Mouse (Mus musculus) liver, adult 2 months (tissue): ENCODE data around the gene Dock11. TPM values are rescaled to one million over a fixed set of nuclear protein-coding genes. Genes with fewer than 3 reads are reported as not detected.

Source experiments
- DNase-seq: peaks from one replicate; pipeline ENCODE4 v3.0.0-alpha.2; 2011; ENCODE audit warnings: low read depth, low spot score; ENCODE audit errors: extremely low read depth
- H3K27ac ChIP-seq: fragments of 200-500 bp; replicated peaks from 2 replicates; pipeline ENCODE4 v1.5.1; 2012; ENCODE audit warnings: low read depth, mild to moderate bottlenecking, control low read depth, inconsistent platforms, low read length; ENCODE audit not compliant: insufficient read depth
- H3K27me3 ChIP-seq: fragments of 200-500 bp; 2 replicates; pipeline ENCODE4 v1.6.1; 2012; ENCODE audit warnings: mild to moderate bottlenecking, moderate library complexity, low read length, inconsistent platforms; ENCODE audit not compliant: control insufficient read depth, insufficient read depth
- H3K36me3 ChIP-seq: fragments of 200-500 bp; 2 replicates; pipeline ENCODE4 v1.6.1; 2012; ENCODE audit warnings: low read length, inconsistent platforms; ENCODE audit not compliant: control insufficient read depth, insufficient read depth
- H3K4me1 ChIP-seq: fragments of 200-500 bp; 2 replicates; pipeline ENCODE4 v1.6.1; 2011; ENCODE audit warnings: low read length; ENCODE audit not compliant: control insufficient read depth, insufficient read depth
- H3K4me3 ChIP-seq: fragments of 200-500 bp; 2 replicates; pipeline ENCODE4 v1.5.1; 2011; ENCODE audit warnings: low read depth, mild to moderate bottlenecking, control low read depth, low read length, moderate library complexity; ENCODE audit not compliant: insufficient read depth
- H3K79me2 ChIP-seq: fragments of 200-500 bp; 2 replicates; pipeline ENCODE4 v1.6.1; 2012; ENCODE audit warnings: inconsistent platforms, mild to moderate bottlenecking, low read length, moderate library complexity; ENCODE audit not compliant: control insufficient read depth, insufficient read depth
- H3K9ac ChIP-seq: fragments of 200-500 bp; 2 replicates; pipeline ENCODE4 v1.6.1; 2012; ENCODE audit warnings: low read depth, mild to moderate bottlenecking, control low read depth, inconsistent platforms, low read length
- CTCF ChIP-seq: fragments of 200-500 bp; IDR thresholded peaks from 2 replicates; pipeline ENCODE4 v1.5.1; 2011; ENCODE audit warnings: low read depth, low read length, control low read depth
- POLR2A ChIP-seq: fragments of 200-500 bp; IDR thresholded peaks from 2 replicates; pipeline ENCODE4 v1.6.1; 2011; ENCODE audit warnings: low read length, control low read depth; ENCODE audit not compliant: insufficient read depth; ENCODE audit errors: extremely low read depth
- WGBS: fragments of 180-500 bp; shearing (Covaris S2); methylation state at CpG from one replicate; pipeline ENCODE4 v1.1.7; 2018; 5-methylcytosine and 5-hydroxymethylcytosine counted together
- polyA plus RNA-seq: library from polyadenylated mRNA; depleted of rRNA; stranded (reverse); fragments of >200 nt; gene quantifications from 2 replicates; pipeline ENCODE4 v1.2.3, GENCODE M21; 2012
- total RNA-seq: library from RNA; depleted of rRNA; stranded (reverse); fragments of >200 nt; gene quantifications from 2 replicates; pipeline ENCODE4 v1.2.3, GENCODE M21; 2014

The Dock11 gene
- total and polyA plus RNA-seq, 2 experiments = 0.18 to 1.8 TPM

DNA sequence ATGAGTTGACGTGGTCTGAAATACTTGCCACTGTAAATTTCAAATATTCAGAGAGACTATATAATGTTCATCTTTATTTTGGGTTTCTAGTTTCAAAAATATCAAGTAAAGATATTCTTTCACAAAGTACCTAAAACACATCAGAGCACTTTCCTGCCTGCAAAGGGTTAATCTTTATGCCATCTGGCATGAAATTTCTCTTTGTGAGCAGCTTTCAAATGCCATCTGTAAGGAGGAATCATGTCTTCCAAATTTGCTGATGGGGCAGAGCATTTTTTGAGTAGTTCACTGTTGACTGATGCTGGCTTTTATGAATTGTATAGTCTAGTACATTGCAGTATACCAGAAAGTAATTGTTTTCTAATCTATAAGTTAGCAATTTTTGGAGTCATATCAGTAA lies 80.6 kb downstream of the Dock11 start:
- Histone ChIP-seq H3K36me3 (no peaks in the 10 kb centered on the region), H3K9ac (no peak overlapping the region), H3K79me2 (no peaks in the 10 kb centered on the region), H3K27ac (no peak overlapping the region), H3K4me1 (no peaks in the 10 kb centered on the region), H3K27me3 (no peaks in the 10 kb centered on the region), H3K4me3 (no peak overlapping the region)
- no peak for TF ChIP-seq POLR2A
- DNase-seq = no peak
- 91% methylated on average over 1 of the region's 1 CpGs for WGBS

DNA sequence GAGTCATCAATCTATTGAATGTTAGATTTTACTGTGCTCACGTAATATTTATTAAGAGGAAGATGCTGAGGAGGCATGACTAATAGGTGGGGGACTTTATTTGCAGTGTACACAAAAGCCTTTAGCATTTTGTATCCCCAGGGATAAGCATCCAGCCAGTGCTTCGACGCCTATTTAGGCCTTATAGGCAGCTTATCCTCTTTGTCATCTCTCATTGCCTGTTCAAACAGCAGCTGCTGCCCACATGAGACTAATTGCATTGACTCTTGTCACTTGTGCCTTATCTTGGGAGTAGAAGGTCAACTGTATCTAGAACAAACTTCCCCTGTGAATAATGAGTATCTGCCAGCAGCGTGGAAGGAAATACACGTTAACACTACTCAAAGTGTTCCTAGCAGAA lies 88.0 kb downstream of the Dock11 start:
- H3K27ac ChIP-seq = no peak overlapping the region
- no peaks in the 10 kb centered on the region for H3K27me3 ChIP-seq
- no peak for TF ChIP-seq POLR2A
- TF ChIP-seq CTCF = no peak
- no peaks in the 10 kb centered on the region for H3K4me1 ChIP-seq
- H3K9ac ChIP-seq = no peak overlapping the region
- no peaks in the 10 kb centered on the region for H3K36me3 ChIP-seq
- no peak for DNase-seq
- H3K4me3 ChIP-seq = no peak overlapping the region
- H3K79me2 ChIP-seq = no peaks in the 10 kb centered on the region
- WGBS = 23% methylated on average over 5 of the region's 5 CpGs

DNA sequence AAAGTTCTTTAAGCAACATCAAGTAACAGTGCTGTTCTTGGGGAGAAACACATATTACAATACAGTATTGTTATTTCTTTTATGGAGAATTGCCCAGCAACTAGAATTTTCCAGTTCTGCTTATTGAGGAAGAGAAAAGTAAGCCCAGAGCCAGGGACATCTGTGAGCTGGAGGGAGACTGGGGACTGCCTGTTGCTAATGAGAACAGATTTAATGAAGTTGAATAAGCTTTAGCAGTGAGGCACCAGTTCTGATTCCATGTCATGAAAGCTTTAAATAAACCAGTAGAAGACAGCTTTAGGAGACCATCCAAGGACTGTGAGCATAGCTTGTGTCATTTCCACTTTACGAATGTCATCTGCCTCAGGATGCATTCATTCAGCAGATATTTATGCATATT lies 99.3 kb downstream of the Dock11 start:
- no peaks in the 10 kb centered on the region for H3K4me1 ChIP-seq
- DNase-seq = no peak
- no peak overlapping the region for H3K27ac ChIP-seq
- 95% methylated on average over 1 of the region's 1 CpGs for WGBS
- TF ChIP-seq CTCF (no peak), POLR2A (no peak)
- H3K36me3 ChIP-seq = no peaks in the 10 kb centered on the region
- H3K4me3 ChIP-seq = no peak overlapping the region
- no peaks in the 10 kb centered on the region for H3K79me2 ChIP-seq
- H3K9ac ChIP-seq = no peak overlapping the region
- H3K27me3 ChIP-seq = no peaks in the 10 kb centered on the region

DNA sequence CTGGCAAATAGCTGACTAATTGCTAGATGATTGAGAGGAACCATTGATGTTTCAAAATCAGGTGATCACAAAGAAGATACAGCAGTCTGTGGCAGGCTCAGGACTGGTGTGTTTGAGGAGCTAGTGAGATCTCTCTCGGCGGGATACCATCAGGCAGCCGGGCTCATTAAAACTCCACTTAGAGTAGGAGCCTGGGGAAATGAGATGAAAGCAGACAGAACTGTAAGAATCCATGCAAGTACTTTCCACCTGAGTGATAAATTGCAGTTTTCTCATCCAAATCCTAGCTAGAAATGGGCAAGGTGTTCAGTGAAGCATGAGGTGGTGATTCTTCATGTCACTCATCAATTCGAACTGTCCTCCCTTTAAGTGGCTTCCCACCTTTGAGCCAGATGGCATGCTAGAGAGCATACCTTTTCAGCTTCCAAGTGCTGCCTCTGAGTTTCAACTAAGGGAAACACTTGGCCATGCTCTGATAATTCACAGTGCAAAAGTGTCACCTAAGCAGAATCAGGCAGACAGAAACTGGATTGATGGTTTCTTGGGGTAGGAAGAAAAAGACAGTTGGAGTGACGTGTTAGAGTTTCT lies 102.0 kb downstream of the Dock11 start:
- Histone ChIP-seq H3K4me1 (no peaks in the 10 kb centered on the region), H3K9ac (no peak overlapping the region), H3K36me3 (no peaks in the 10 kb centered on the region), H3K27ac (no peak overlapping the region), H3K79me2 (no peaks in the 10 kb centered on the region), H3K4me3 (no peak overlapping the region), H3K27me3 (no peaks in the 10 kb centered on the region)
- WGBS = 77% methylated on average over 5 of the region's 5 CpGs
- no peak for DNase-seq
- TF ChIP-seq POLR2A (no peak), CTCF (no peak)

DNA sequence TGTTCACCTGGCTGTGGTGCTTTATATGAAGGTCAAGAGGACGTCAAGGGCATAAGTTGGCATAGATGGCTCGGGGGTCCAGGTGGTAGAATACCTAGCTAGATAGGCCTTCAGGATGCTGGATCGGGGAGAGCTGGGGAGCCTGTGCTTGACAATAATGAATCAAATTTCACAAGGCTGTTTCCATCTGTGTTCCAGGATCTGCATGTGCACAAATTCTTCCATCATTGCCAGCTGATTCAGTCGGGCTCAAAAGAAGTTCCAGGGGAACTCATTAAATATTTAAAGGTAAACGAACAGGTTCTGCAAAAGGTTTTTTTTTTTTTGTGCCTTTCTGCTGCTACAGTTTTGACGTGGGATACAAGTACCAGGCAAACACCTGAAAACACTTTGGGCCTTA lies 105.6 kb downstream of the Dock11 start:
- TF ChIP-seq POLR2A = no peak
- TF ChIP-seq CTCF = no peak
- Histone ChIP-seq H3K27me3 (no peaks in the 10 kb centered on the region), H3K4me1 (no peaks in the 10 kb centered on the region), H3K27ac (no peak overlapping the region), H3K79me2 (no peaks in the 10 kb centered on the region), H3K4me3 (no peak overlapping the region), H3K36me3 (no peaks in the 10 kb centered on the region), H3K9ac (no peak overlapping the region)
- DNase-seq = no peak
- 72% methylated on average over 6 of the region's 6 CpGs for WGBS

DNA sequence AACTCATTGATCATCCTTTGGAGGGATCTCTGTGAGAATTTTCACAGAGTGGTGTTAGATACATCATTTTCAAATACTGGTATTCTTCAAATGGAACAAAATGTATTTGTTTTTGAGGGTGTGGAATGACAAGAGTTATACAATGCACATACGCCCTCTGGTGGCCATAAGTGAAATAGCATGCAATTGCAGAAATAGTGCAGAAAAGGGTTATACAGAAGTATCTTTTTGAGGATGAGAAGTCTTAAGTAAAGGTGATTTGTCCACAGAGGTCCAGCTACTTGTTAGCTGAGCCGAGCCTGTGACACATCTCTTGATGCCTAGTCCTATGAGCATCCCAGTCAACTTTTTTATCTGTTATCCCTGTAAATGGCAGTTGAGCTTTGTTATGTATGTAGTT lies 108.4 kb downstream of the Dock11 start:
- H3K4me1 ChIP-seq = no peaks in the 10 kb centered on the region
- H3K79me2 ChIP-seq = no peaks in the 10 kb centered on the region
- H3K27me3 ChIP-seq = no peaks in the 10 kb centered on the region
- H3K36me3 ChIP-seq = no peaks in the 10 kb centered on the region
- no peak overlapping the region for H3K9ac ChIP-seq
- TF ChIP-seq POLR2A (no peak), CTCF (peak; percentile 12; the same call in 1 of the 2 replicates)
- H3K27ac ChIP-seq = no peak overlapping the region
- H3K4me3 ChIP-seq = no peak overlapping the region
- peak; percentile 23 for DNase-seq
- WGBS = 4% methylated on average over 2 of the region's 2 CpGs
